Mouse (Mus musculus) splenic B cell, adult 2 months (primary cell): ENCODE measurements at regions not wholly inside any gene's neighbourhood (a gene's known extent, or its start where the extent isn't known, plus 50 kb on each side); places are given as distances from the start of the nearest gene placed in this dataset.

Experiments
- DNase-seq: peaks from one replicate; pipeline ENCODE4 v3.0.0-alpha.2; 2011; ENCODE audit warnings: low read depth, low spot score
- H3K27me3 ChIP-seq: 2 replicates; pipeline ENCODE4 v1.6.1; 2012; ENCODE audit warnings: mild to moderate bottlenecking, low read length, moderate library complexity, mixed read lengths; ENCODE audit not compliant: control insufficient read depth, poor library complexity, insufficient read depth, severe bottlenecking
- H3K36me3 ChIP-seq: 2 replicates; pipeline ENCODE4 v1.6.1; 2012; ENCODE audit warnings: mild to moderate bottlenecking, low read length, moderate library complexity, mixed read lengths; ENCODE audit not compliant: control insufficient read depth, poor library complexity, insufficient read depth, severe bottlenecking

GRCm38 (mm10) chr3:52740466-52741026 is 276.5 kb downstream of the Cog6 start:
- peak; percentile 38 for DNase-seq
- H3K27me3 ChIP-seq, result no peaks in the 10 kb centered on the region

GRCm38 (mm10) chr3:52739526-52739925 is 277.5 kb downstream of the Cog6 start:
- no peaks in the 10 kb centered on the region for H3K36me3 ChIP-seq
- peak; percentile 81 for DNase-seq
- no peaks in the 10 kb centered on the region for H3K27me3 ChIP-seq

More at GRCm38 (mm10) chr3:52740466-52741026, 276.5 kb downstream of the Cog6 start:
- H3K36me3 ChIP-seq, result no peaks in the 10 kb centered on the region

- DNase-seq, result no peak
- Histone ChIP-seq H3K27me3 (no peaks in the 10 kb centered on the region), H3K36me3 (no peaks in the 10 kb centered on the region)
These were observed 278.7 kb downstream of the Cog6 start for GRCm38 (mm10) chr3:52738386-52738785.

GRCm38 (mm10) chr3:52735939-52736338 is 281.1 kb downstream of the Cog6 start:
- no peaks in the 10 kb centered on the region for H3K27me3 ChIP-seq
- no peaks in the 10 kb centered on the region for H3K36me3 ChIP-seq
- DNase-seq, result no peak

- Histone ChIP-seq H3K27me3 (no peaks in the 10 kb centered on the region), H3K36me3 (no peaks in the 10 kb centered on the region)
- DNase-seq, result peak; percentile 91
These were observed 285.1 kb downstream of the Cog6 start for GRCm38 (mm10) chr3:52731941-52732340.

- H3K36me3 ChIP-seq, result no peaks in the 10 kb centered on the region
- no peaks in the 10 kb centered on the region for H3K27me3 ChIP-seq
- no peak for DNase-seq
These were observed 285.5 kb downstream of the Cog6 start for GRCm38 (mm10) chr3:52731491-52731890.

GRCm38 (mm10) chr3:52729731-52730130 is 287.3 kb downstream of the Cog6 start:
- no peaks in the 10 kb centered on the region for H3K36me3 ChIP-seq
- peak; percentile 62 for DNase-seq

GRCm38 (mm10) chr3:52728860-52729259 is 288.2 kb downstream of the Cog6 start:
- peak; percentile 70 for DNase-seq
- no peaks in the 10 kb centered on the region for H3K27me3 ChIP-seq
- H3K36me3 ChIP-seq, result no peaks in the 10 kb centered on the region

More at GRCm38 (mm10) chr3:52729731-52730130, 287.3 kb downstream of the Cog6 start:
- H3K27me3 ChIP-seq, result no peaks in the 10 kb centered on the region

GRCm38 (mm10) chr3:52728426-52728825 is 288.6 kb downstream of the Cog6 start:
- DNase-seq, result no peak
- no peaks in the 10 kb centered on the region for H3K36me3 ChIP-seq
- no peaks in the 10 kb centered on the region for H3K27me3 ChIP-seq

GRCm38 (mm10) chr3:52724354-52724753 is 292.7 kb downstream of the Cog6 start:
- H3K27me3 ChIP-seq, result no peaks in the 10 kb centered on the region
- no peaks in the 10 kb centered on the region for H3K36me3 ChIP-seq
- DNase-seq, result no peak

GRCm38 (mm10) chr3:52722946-52723345 is 294.1 kb downstream of the Cog6 start:
- Histone ChIP-seq H3K36me3 (no peaks in the 10 kb centered on the region), H3K27me3 (no peaks in the 10 kb centered on the region)
- DNase-seq, result no peak

GRCm38 (mm10) chr3:52719181-52719580 is 297.9 kb downstream of the Cog6 start:
- no peak for DNase-seq
- H3K27me3 ChIP-seq, result no peaks in the 10 kb centered on the region
- no peaks in the 10 kb centered on the region for H3K36me3 ChIP-seq

- no peak for DNase-seq
- H3K27me3 ChIP-seq, result no peaks in the 10 kb centered on the region
- H3K36me3 ChIP-seq, result no peaks in the 10 kb centered on the region
These were observed 299.7 kb downstream of the Cog6 start for GRCm38 (mm10) chr3:52717324-52717723.

- Histone ChIP-seq H3K27me3 (no peaks in the 10 kb centered on the region; the same call in 1 of the 2 replicates), H3K36me3 (no peaks in the 10 kb centered on the region)
- no peak for DNase-seq
These were observed 304.9 kb downstream of the Cog6 start for GRCm38 (mm10) chr3:52712151-52712550.

GRCm38 (mm10) chr3:52711133-52711532 is 305.9 kb downstream of the Cog6 start:
- no peak for DNase-seq
- no peaks in the 10 kb centered on the region for H3K36me3 ChIP-seq
- no peaks in the 10 kb centered on the region; the same call in 1 of the 2 replicates for H3K27me3 ChIP-seq

- H3K36me3 ChIP-seq, result no peaks in the 10 kb centered on the region
- H3K27me3 ChIP-seq, result no peaks in the 10 kb centered on the region; the same call in 1 of the 2 replicates
- DNase-seq, result no peak
These were observed 308.3 kb downstream of the Cog6 start for GRCm38 (mm10) chr3:52708746-52709145.
